Mouse (Mus musculus) regulatory T cell (primary cell): Measurements from ENCODE around the gene Jarid2.
"Not testable (repeated sequence)": the region's sequence is repeated elsewhere in the genome, so short reads cannot be mapped to it uniquely, and the experiment has no call there.

Experiments
- in situ Hi-C: fragments of 300-600 bp; cut with MboI, MseI; formaldehyde crosslinking; loops from one replicate; pipeline ENCODE4 v1.15.1; 2025; ENCODE audit warnings: high pct_unique_total_duplicates

Jarid2 gene

GRCm38 (mm10) chr13:44729424-44729971 lies at the start of gene Jarid2:
Gene Jarid2 (plus strand): TSS chr13:44729474.
- in situ Hi-C loops, result loop anchor here (5.0 kb wide), 1 partner anchor 57 kb away; no protein-coding TSS in a partner anchor

DNA sequence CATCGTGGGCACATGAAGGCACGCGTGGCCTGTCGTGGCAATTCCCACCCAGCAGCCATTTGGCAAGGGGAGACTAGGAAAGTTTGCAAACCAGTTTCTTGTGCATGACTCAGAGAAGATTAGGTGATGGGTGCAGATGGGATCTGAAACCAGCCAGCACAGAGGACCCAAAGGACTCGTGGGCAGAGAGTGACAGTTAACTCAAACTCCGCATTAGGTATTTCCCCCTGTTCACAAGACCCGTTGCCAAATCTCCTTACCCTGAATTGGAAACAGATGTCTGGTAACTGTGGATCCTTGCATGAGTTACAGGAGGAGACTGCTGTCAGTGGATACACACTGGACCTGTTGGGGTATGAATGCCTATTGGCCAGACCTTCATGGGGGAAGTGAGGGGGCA lies 48.2 kb upstream of the Jarid2 start:
- in situ Hi-C loops, result no loop called here

- in situ Hi-C loops, result no loop called here
Observed at GRCm38 (mm10) chr13:44688140-44688539, 41.1 kb upstream of the Jarid2 start.

GRCm38 (mm10) chr13:44697628-44698027 lies 31.6 kb upstream of the Jarid2 start:
- in situ Hi-C loops, result no loop called here

GRCm38 (mm10) chr13:44704036-44704801 lies 25.1 kb upstream of the Jarid2 start:
- in situ Hi-C loops, result no loop called here

DNA sequence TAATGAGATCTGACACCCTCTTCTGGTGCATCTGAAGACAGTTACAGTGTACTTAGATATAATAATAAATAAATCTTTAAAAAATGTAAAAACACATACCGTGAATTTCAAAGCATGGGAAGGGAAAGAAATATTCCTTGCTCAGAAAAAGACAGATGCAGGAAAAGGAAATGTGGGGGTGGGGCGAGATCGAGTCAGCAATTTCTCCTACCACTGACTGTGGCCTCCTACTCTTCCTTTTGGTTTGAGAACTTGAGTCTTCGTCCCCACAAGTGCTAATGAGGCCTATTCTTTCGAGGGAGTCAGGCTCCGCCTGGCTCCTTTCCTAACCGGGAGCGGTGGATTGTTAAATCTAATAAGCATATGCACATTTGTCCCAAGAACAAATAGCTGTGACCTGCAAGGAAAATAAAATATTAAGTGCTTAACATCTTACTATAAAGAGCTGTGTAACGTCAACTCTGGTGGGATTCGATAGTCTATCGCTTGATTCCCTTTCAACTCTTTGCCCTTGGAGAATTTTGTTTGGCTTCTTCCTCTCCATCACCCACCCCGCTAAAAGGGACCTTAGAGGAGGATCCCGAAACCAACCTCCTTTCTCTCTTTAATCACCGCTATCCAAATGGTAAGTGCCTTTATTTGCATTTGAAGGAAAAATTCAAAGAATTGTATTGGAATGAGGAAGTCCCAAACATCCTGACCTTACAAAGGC lies 24.1 kb upstream of the Jarid2 start:
- in situ Hi-C loops, result no loop called here

DNA sequence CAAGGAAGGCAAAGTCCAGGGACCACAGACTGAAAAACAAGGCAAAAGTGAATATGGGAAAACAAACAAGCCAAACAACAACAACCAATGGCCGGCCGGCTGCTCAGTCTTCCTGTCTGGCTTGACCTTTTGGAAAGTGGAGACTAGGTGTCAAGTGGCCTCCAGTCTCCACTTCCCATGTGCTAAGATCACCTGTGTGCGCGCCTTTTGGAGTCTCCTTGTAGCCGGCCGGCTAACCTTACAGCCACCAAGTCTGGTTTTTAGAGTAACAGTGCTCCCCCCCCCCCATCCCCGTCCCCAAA lies 23.6 kb upstream of the Jarid2 start:
- in situ Hi-C loops, result no loop called here

DNA sequence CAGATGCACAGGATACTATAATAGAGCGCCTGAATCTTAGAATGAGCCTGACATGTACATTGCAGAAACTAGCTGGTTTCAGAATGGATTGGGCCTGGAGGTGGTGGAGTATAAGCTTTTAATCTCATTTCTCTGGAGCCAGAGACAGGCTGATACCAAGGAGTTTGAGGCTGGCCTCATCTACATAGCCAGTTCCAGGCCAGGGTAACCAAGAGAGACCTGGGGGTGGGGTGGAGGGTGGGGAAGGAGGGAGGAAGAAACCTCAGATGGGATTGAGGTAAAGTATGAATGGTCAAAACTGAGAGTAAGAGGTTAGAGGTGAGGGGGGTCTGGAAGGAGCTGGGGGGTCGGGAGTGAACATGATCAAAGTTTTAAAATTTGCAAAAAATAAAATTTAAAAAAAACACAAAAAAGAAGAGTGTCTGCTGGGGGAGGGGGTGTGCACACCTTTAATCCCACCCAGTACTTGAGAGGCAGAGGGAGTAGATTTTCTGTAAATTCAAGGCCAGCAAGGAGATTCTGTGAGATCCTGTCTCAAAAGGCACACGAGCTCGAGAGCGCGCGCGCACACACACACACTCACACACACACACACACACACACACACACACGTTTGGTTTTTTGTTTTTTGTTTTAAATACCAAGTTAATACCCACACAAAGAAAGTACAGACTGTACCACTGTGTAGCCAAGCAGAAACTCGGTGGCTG lies 22.9 kb upstream of the Jarid2 start:
- in situ Hi-C loops, result no loop called here

DNA sequence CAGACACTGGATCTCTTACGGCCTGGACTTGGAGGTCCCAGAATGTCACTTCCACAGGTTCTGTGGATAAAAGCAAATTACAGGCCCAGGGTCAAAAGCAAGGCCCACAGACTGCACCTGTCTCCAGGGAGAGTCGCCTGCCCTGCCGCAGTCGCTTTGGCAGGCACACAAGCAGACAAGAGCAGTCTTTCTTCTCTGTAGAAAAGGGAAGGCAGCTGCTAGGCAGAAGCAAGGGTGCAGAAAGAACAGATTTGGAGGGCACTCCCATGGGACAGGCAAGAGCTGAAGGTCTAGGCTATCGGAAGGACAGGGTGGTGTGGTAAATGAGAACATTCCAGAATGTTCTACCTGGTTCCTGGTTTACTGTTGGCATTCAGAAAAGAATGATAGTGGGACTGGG lies 22.1 kb upstream of the Jarid2 start:
- in situ Hi-C loops, result no loop called here

- in situ Hi-C loops, result no loop called here
Observed at GRCm38 (mm10) chr13:44708336-44709017, 20.8 kb upstream of the Jarid2 start.

DNA sequence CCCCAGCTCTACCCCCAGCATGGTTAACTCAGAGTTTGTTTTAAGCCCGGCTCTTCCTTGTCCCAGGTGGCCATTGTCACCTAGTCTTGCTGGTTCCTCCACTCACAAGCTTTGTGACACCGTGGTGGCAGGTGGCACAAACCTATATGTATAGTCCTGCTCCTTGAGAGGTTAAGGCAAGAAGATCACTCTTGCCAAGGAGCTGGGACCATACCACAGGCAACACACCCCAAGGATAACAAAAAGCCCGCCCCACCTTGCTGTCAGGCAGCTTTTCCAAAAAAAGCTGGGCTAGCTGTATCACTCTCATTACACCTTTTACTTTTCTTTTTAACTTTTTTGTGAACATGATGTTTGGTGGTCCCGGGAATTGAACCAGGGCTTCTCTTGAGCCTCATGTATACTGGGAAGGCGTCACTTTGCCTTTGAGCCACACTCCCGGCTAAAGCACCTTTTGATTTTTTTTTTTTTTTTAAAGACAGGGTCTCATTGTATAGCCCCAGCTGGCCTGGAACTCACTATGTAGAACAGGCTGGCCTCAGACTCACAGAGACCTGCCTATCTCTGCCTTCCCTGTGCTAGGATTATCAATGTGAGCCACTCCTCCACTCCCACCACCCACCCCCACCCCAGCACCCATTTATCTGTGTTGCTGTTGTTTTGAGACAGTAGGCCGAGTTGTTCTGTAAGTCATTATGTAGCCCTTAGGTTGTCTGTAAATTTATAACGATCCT lies 19.4 kb upstream of the Jarid2 start:
- in situ Hi-C loops, result no loop called here

- in situ Hi-C loops, result no loop called here
Observed at GRCm38 (mm10) chr13:44711062-44711461, 18.2 kb upstream of the Jarid2 start.

DNA sequence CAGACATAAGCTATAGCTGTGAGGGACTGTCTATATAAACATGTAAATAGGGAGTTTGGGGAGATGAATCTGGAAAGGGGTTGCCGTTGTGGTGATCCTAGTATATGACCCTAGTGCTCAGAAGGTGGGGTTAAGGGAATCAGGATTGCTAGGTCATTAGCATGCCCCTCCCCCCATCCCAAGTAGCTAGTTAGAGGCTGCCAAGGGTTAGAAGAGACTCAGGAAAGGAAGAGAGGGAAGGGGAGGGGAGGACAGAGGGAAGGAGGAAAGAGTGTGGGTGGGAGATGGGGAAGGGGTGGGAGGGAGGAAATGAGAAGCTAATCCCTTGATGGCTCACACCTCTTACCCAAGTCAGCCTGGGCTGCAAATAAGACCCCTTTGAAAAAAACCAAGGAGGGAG lies 17.4 kb upstream of the Jarid2 start:
- in situ Hi-C loops, result no loop called here

DNA sequence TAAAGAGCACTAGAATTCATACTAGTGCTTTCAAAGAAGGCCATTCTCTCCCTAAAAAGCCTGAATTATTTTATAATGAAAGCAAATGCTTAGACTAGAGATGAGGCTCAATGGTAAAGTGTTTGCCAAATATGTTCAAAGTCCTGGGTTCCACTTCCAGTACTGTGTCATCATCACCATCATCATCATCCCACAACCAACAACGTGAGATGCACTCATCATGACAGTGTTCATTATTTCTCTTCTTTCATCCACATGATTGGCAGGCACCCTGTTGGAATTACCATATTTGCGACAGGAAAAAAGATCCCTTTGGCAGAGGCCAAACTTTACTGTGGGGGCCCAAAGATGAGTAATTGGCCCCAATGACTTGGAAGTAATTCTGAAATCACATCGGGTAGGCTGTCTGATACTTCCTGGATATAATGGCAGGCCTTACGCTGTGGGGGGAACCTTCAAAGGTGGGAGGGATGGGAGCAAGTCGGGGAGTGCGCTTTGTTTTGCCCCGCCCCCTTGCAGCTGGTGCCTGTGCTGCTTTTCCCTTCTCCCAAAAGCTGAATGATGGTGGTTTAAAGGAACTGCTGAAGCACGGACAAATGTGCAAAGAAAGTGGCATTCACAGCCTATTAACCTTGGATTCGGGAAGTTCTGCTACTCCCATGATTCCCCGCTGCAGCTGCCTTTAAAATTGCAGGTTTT lies 13.9 kb upstream of the Jarid2 start:
- in situ Hi-C loops, result no loop called here

DNA sequence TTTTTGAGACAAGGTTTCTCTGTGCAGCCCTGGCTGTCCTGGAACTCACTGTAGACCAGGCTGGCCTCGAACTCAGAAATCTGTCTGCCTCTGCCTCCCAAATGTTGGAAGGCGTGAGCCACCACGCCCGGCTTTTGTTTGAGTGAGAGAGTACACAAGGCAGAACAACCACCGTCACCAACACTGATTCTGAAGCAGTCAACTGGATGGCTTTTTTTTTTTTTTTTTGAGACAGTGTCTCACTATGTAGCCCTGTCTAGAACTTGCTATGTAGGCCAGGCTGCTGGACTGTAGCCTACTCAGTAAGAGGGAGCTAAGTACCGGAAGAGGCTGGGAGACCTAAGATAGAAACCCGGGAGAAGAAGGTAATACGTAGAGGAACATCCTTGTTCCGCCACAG lies 11.4 kb upstream of the Jarid2 start:
- in situ Hi-C loops, result no loop called here

DNA sequence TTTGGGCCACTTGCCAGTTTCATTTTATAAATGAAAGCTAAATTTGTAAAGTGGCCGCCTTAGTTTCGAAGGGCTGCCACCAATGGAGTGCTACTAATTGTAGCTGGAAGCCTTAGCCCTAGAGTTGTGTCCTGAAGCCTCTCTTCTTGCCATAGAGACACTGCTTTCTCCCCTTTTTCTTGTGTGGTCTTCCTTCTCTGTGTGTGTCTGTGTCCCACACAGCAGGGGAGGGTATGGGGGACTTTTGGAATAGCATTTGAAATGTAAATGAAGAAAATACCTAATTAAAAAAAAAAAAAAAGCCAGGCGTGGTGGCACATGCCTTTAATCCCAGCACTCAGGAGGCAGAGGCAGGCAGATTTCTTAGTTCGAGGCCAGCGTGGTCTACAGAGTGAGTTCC lies 10.8 kb upstream of the Jarid2 start:
- in situ Hi-C loops, result not testable (repeated sequence)

DNA sequence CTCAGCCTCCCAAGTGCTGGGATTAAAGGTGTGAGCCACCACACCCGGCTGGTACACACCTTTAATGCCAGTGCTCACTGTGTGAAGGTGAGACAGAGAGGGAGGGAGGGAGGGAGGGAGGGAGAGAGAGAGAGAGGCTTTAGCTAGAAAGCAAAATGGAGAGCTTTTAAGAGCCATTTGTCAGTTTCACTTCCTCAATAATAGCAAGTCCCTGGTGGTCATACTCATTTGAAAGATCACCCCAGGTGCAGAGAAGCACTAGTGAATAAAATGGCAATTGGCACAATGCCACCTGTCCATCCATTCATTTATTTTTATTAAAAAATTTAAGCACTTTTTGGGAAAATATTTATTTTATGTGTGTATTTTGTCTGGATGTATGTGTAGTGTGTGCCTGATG lies 9.2 kb upstream of the Jarid2 start:
- in situ Hi-C loops, result no loop called here

DNA sequence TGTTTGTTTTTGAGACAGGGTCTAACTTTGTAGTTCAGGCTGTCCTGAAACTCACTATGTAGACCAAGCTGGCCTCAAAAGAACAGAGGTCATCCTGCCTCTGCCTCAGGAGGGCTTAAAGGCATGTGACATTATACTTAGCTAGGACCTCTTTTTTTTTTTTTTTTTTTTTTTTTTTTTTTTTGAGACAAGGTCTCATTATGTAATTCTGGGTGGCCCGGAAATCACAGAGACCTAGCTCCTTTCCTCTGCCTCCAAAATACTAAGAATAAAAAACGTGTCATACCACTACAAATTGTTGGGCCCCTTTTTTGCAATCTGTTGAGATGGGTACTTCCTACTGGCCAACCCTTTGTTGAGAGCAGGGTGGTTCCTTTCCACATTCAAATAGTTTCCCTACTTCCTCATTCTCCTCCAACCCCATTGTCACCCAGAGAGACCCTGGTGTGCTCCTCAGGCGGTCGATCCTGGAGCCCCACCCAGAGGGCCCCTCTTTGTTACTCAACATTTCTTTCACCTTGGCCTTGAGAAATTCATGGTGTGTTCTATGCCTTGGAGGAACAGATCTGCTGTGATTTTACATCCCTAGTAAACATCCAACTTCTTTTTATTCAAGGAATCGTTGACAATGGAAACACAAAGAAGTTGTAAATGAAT lies 7.3 kb upstream of the Jarid2 start:
- in situ Hi-C loops, result no loop called here

DNA sequence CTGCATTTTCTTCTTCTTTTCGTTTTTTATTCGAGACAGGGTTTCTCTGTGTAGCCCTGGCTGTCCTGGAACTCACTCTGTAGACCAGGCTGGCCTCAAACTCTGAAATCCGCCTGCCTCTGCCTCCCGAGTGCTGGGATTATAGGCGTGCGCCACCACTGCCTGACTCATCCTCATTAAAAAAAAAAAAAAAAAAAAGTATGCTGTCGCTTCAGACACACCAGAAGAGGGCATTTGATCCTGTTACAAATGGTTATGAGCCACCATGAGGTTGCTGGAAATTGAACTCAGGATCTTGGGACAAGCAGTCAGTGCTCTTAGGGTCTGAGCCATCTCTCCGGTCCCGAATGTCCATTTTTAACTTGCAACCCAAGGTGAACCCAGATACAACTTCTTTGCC lies 5.8 kb upstream of the Jarid2 start:
- in situ Hi-C loops, result not testable (repeated sequence)
